Mouse (Mus musculus) heart, adult 18-20 months (tissue): ENCODE results near the gene Oxsr1. TPM values are rescaled to one million over a fixed set of nuclear protein-coding genes. Genes with fewer than 3 reads are reported as not detected.
"Not testable (repeated sequence)": the region's sequence is repeated elsewhere in the genome, so short reads cannot be mapped to it uniquely, and the experiment has no call there.

Experiments used
- DNase-seq, 2 experiments: peaks; one replicate each; pipeline ENCODE4 v3.0.0; 2021 to 2022; ENCODE audit warnings: mixed read lengths in 1 of 2
- total RNA-seq, 2 experiments: library from RNA; stranded (reverse); gene quantifications; 2 replicates each; pipeline ENCODE4 v1.2.3; 2021

Oxsr1 gene
- total RNA-seq, 2 experiments from 2014 or later, result 51.0 to 52.6 TPM

GRCm38 (mm10) chr9:119219667-119220066, 102.6 kb downstream of the Oxsr1 start:
- DNase-seq, result no peak

- not testable (repeated sequence) for DNase-seq
Measured at GRCm38 (mm10) chr9:119215341-119215740, 106.9 kb downstream of the Oxsr1 start.

GRCm38 (mm10) chr9:119214601-119215000, 107.6 kb downstream of the Oxsr1 start:
- no peak for DNase-seq

GRCm38 (mm10) chr9:119212996-119213395, 109.2 kb downstream of the Oxsr1 start:
- DNase-seq, result no peak

GRCm38 (mm10) chr9:119208998-119209397, 113.2 kb downstream of the Oxsr1 start, which contains the start of gene Slc22a13:
Gene Slc22a13 (minus strand): TSS chr9:119209098.
- no peak for DNase-seq

- DNase-seq, result no peak
Measured at GRCm38 (mm10) chr9:119207113-119207512, 115.1 kb downstream of the Oxsr1 start.

GRCm38 (mm10) chr9:119206666-119207065, 115.6 kb downstream of the Oxsr1 start:
- DNase-seq, result no peak

GRCm38 (mm10) chr9:119205756-119206155, 116.5 kb downstream of the Oxsr1 start:
- no peak for DNase-seq

GRCm38 (mm10) chr9:119203617-119204016, 118.6 kb downstream of the Oxsr1 start:
- no peak for DNase-seq

- DNase-seq, result no peak
Measured at GRCm38 (mm10) chr9:119201653-119202052, 120.6 kb downstream of the Oxsr1 start.

GRCm38 (mm10) chr9:119199151-119199861, 122.9 kb downstream of the Oxsr1 start:
- no peak for DNase-seq

- peak; percentile 14 to 47 for DNase-seq
Measured at GRCm38 (mm10) chr9:119192202-119192990, 129.8 kb downstream of the Oxsr1 start.

Other genes starting within 250 kb of the Oxsr1 start
- 10 to 100 TPM; 14.1 to 16.5 TPM for gene Plcd1, start 228.9 kb downstream of the Oxsr1 start, total RNA-seq
- gene Dlec1, start 219.9 kb downstream of the Oxsr1 start, total RNA-seq, result under 1 TPM in 1 of 2 experiments, not detected in 1; 0.64 TPM
- 1 to 10 TPM; 1.7 to 4.3 TPM for gene Acaa1b, start 165.3 kb downstream of the Oxsr1 start, total RNA-seq
- not detected for gene Gm47289, start 163.3 kb downstream of the Oxsr1 start, total RNA-seq
- not detected for gene Slc22a13, start 113.3 kb downstream of the Oxsr1 start, total RNA-seq
- gene Acaa1a, start 17.2 kb upstream of the Oxsr1 start, total RNA-seq, result 10 to 100 TPM; 77.1 to 85.3 TPM
- gene Myd88, start 19.0 kb upstream of the Oxsr1 start, total RNA-seq, result 10 to 100 TPM; 12.9 to 13.9 TPM
- under 1 TPM; 0.26 to 0.30 TPM for gene Xylb, start 35.0 kb upstream of the Oxsr1 start, total RNA-seq
- not detected for gene Slc22a14, start 43.1 kb upstream of the Oxsr1 start, total RNA-seq
- gene Acvr2b, start 79.7 kb upstream of the Oxsr1 start, total RNA-seq, result 1 to 10 TPM; 3.4 to 4.7 TPM
- gene Exog, start 122.5 kb upstream of the Oxsr1 start, total RNA-seq, result 1 to 10 TPM; 2.7 to 4.0 TPM